Mouse (Mus musculus) neural tube, embryonic 11.5 days (tissue): Measurements from ENCODE around the gene Pcna. TPM values are rescaled to one million over a fixed set of nuclear protein-coding genes. Genes with fewer than 3 reads are reported as not detected.

Source experiments
- ATAC-seq: fragments of 200-750 bp; cut with Nextera tagmentation; 2 replicates; pipeline ENCODE4 v1.8.0; 2017; ENCODE audit warnings: moderate number of reproducible peaks, mild to moderate bottlenecking, moderate TSS enrichment, moderate library complexity; ENCODE audit not compliant: insufficient read depth, low FRiP score, low TSS enrichment
- DNase-seq: peaks from one replicate; pipeline ENCODE4 v3.0.0-alpha.2; 2015; ENCODE audit warnings: low spot score
- H3K27ac ChIP-seq: fragments of 300-500 bp; sonication (generic); 2 replicates; pipeline ENCODE4 v1.5.1; 2014; ENCODE audit warnings: low read depth, mild to moderate bottlenecking, low read length
- H3K27me3 ChIP-seq: fragments of 300-500 bp; sonication (generic); 2 replicates; pipeline ENCODE4 v1.6.1; 2014; ENCODE audit warnings: mild to moderate bottlenecking, low read length, mixed read lengths; ENCODE audit not compliant: control insufficient read depth, insufficient read depth
- H3K36me3 ChIP-seq: fragments of 300-500 bp; sonication (generic); 2 replicates; pipeline ENCODE4 v1.6.1; 2014; ENCODE audit warnings: mild to moderate bottlenecking, low read length, moderate library complexity, mixed read lengths; ENCODE audit not compliant: control insufficient read depth, insufficient read depth
- H3K4me1 ChIP-seq: fragments of 300-500 bp; sonication (generic); 2 replicates; pipeline ENCODE4 v1.6.1; 2014; ENCODE audit warnings: low read length, mixed read lengths; ENCODE audit not compliant: control insufficient read depth, insufficient read depth
- H3K4me2 ChIP-seq: fragments of 300-500 bp; sonication (generic); 2 replicates; pipeline ENCODE4 v1.6.1; 2014; ENCODE audit warnings: low read depth, mild to moderate bottlenecking, moderate library complexity
- H3K4me3 ChIP-seq: fragments of 300-500 bp; sonication (generic); 2 replicates; pipeline ENCODE4 v1.5.1; 2014; ENCODE audit warnings: low read depth, low read length
- H3K9ac ChIP-seq: fragments of 300-500 bp; sonication (generic); 2 replicates; pipeline ENCODE4 v1.6.1; 2014; ENCODE audit warnings: mild to moderate bottlenecking, low read length
- H3K9me3 ChIP-seq: fragments of 300-500 bp; sonication (generic); 2 replicates; pipeline ENCODE4 v1.6.1; 2016; ENCODE audit warnings: low read length; ENCODE audit not compliant: control insufficient read depth
- WGBS: fragments of 180-500 bp; shearing (Covaris S2); extraction: QIAGEN DNeasy Blood & Tissue Kit; methylation state at CpG from one replicate; pipeline ENCODE4 v1.1.7; 2014; 5-methylcytosine and 5-hydroxymethylcytosine counted together
- polyA plus RNA-seq: library from polyadenylated mRNA; unstranded; fragments of >200 nt; fragmentation: Nextera tagmentation; extraction: Ambion mirVana; gene quantifications from 2 replicates; pipeline ENCODE4 v1.2.1, GENCODE M21; 2014

Pcna gene
- polyA plus RNA-seq, 1 experiment from 2014 or later = 314 TPM

DNA sequence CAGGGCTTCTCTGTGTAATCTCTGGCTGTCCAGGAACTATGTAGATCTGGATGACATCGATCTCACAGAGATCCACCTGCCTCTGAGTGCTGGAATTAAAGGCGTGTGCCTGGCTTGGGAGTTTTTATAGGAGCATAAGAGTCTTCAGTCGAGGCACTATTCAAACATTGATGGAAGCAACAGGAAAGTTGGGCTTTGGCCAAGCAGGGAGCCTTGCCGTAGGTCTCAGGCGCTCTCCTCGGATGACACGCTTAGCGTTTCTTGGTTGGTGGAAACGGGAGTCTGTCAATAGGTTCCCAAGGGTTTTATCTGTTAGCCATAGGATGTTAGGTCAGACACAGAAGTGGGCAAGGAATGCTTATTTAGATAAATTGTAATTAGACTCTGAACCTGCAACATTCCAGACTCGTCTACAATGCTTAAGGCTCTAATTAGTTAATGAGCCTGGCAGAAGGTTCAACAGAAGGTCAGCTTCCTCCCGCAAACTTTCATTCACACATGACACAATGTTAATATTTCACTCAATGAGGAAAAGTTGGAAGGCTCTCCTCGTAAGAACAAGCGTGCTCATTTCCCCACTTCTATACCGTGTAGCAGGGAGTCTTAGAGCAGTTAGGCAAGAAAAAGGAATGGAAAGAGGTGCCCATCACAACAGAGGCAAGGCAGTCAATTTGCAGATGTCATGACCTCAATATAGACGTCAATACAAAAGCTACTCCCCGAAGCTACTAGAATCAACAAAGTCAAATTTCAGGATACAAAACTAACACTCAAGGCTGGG lies 18.9 kb downstream of the Pcna start:
- DNase-seq = no peak
- H3K4me1 ChIP-seq = no peaks in the 10 kb centered on the region
- no peak overlapping the region for H3K9ac ChIP-seq
- no peak overlapping the region for H3K27ac ChIP-seq
- no peak overlapping the region for H3K4me3 ChIP-seq
- H3K9me3 ChIP-seq = no peaks in the 10 kb centered on the region
- H3K4me2 ChIP-seq = no peak overlapping the region
- no peak for ATAC-seq
- H3K36me3 ChIP-seq = no peaks in the 10 kb centered on the region
- H3K27me3 ChIP-seq = no peaks in the 10 kb centered on the region
- 70% methylated on average over 16 of the region's 16 CpGs for WGBS

DNA sequence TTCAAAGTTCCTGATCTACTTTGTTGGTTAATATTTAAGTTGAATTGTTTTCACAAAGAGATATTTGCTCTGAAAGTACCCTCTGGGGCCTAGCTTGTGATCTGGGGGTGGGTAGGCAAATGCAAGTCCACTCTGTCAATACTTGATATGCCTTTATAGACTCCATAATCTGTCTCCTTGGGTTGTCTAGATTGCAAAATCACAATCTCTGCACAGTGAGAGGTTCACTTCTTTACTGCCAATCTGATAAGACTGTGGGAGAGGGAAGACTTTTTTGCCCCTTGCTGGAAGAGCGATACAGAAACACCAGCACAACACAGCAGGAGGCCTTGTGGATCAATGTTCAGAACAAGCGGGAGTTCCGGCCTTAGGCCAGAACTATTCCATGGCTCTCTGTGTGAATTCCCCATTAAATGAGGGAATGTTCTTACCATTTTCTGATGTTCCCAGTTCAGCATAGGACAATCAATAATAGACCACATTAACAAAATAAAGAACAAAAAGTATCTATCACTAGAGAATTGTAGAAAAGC lies 20.6 kb downstream of the Pcna start:
- ATAC-seq = no peak
- no peak for DNase-seq
- no peak overlapping the region for H3K27ac ChIP-seq
- H3K9me3 ChIP-seq = no peaks in the 10 kb centered on the region
- H3K4me2 ChIP-seq = no peak overlapping the region
- no peak overlapping the region for H3K9ac ChIP-seq
- no peaks in the 10 kb centered on the region for H3K27me3 ChIP-seq
- H3K36me3 ChIP-seq = no peaks in the 10 kb centered on the region
- 75% methylated on average over 3 of the region's 3 CpGs for WGBS
- no peak overlapping the region for H3K4me3 ChIP-seq
- H3K4me1 ChIP-seq = no peaks in the 10 kb centered on the region

DNA sequence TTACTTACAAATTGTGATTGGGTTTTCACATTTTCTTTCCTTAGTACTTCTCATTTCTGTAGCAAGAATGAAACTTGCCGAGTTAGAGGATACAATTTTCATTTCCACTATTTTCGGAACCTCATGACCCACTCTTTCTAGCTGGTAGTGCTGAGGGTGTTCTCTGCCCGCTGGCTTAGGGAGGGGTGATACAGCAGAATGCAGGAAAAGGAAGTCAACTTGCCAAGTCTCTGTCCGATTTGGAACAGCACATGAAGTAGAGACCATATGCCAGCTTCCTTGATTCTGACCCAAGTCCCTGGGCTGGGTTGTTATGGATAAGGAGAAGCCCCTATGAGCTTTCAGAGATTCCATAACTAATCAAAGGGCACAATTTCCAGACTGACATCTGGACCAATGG lies 28.8 kb downstream of the Pcna start:
- no peak overlapping the region for H3K9ac ChIP-seq
- H3K9me3 ChIP-seq = no peaks in the 10 kb centered on the region
- no peaks in the 10 kb centered on the region for H3K27me3 ChIP-seq
- WGBS = 91% methylated on average over 4 of the region's 4 CpGs
- no peaks in the 10 kb centered on the region for H3K36me3 ChIP-seq
- no peak overlapping the region for H3K27ac ChIP-seq
- no peak overlapping the region for H3K4me3 ChIP-seq
- no peaks in the 10 kb centered on the region for H3K4me1 ChIP-seq
- H3K4me2 ChIP-seq = no peak overlapping the region
- ATAC-seq (no peak), DNase-seq (no peak)

DNA sequence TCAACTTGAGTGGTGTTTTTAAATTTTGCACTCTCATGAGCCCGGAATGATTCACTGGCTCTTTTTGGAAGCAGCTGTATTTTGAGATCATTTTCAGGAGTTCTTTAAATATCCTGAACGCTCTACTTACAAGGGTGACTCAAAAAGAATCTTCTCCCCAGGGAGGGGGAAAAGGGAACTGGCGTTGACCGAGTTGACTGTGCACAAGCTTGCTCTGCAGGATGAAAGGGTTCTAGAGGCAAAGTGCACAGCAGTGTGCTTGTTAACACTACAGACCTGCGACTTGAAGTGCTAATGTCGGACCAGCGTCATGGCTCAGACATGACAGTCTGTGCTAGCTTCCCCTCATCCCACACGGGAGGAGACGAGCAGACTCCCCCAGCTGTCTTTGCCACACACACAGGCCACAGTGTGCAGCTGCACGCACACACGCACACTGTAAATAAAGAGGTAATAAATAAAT lies 31.5 kb downstream of the Pcna start:
- 78% methylated on average over 11 of the region's 11 CpGs for WGBS
- ATAC-seq = no peak

DNA sequence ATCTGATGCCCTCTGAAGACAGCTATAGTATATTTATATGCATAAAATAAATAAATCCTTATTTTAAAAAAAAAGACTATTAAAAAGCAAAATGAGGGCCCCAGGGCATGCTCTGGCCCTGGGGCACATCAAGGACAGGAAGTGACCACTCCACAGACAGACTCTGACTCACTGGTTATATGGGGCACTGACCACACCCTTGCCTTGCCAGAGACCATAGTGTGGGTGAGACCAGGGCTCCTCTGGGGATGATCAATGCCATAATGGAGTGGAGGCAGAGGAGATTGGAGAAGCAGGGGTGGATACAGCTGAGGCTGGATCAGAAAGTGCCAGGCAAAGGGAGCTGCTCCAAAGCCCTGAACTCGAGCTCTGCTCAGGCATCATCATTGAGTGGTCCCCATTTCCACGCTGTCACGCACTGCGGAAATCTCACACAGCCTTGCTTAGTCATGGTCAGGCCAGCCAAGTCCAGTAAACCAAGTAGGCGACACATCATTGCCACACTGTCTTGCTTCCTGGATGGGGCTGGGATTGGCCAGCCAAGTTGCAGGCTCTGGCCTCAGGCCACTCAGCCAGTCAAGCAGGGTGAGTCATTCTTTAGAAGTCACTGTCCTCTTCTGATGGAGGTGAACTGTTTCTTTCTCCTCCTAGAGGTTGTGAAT lies 41.0 kb downstream of the Pcna start:
- H3K4me1 ChIP-seq = no peaks in the 10 kb centered on the region
- no peaks in the 10 kb centered on the region for H3K27me3 ChIP-seq
- no peak overlapping the region for H3K4me2 ChIP-seq
- H3K36me3 ChIP-seq = no peaks in the 10 kb centered on the region
- no peak overlapping the region for H3K9ac ChIP-seq
- no peak overlapping the region for H3K4me3 ChIP-seq
- no peak for DNase-seq
- no peak overlapping the region for H3K27ac ChIP-seq
- 79% methylated on average over 5 of the region's 5 CpGs for WGBS
- no peaks in the 10 kb centered on the region for H3K9me3 ChIP-seq
- ATAC-seq = no peak

More for the DNA sequence above, 31.5 kb downstream of the Pcna start:
- DNase-seq = no peak
- Histone ChIP-seq H3K27me3 (no peaks in the 10 kb centered on the region), H3K9me3 (no peaks in the 10 kb centered on the region), H3K9ac (no peak overlapping the region), H3K4me1 (no peaks in the 10 kb centered on the region), H3K27ac (no peak overlapping the region), H3K4me2 (no peak overlapping the region), H3K4me3 (no peak overlapping the region), H3K36me3 (no peaks in the 10 kb centered on the region)

DNA sequence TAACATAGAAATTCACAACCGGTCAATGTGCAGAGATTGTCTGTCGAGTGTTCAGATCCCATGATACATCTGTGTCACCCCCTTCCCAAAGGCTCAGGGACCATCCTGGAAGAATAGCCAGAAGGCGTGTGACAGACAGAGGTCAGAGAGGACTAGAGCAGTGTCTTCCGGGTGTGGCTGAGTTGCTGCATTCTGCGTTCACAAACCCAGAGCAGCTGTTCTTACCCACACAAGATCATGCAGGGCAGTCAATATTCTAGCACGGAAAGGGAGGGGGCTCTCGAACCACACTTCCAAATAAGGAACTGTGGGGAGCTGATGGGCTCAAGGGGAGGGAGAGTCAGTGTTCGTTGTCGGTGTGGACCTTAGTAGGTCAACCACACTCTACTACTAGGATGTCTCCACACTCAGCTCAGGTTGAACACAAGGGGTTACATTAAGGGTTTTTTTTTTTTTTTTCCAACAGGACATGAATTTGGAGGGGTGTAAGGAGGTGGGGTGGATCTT lies 42.3 kb downstream of the Pcna start:
- ATAC-seq (no peak), DNase-seq (no peak)
- Histone ChIP-seq H3K36me3 (no peaks in the 10 kb centered on the region), H3K27ac (no peak overlapping the region), H3K4me2 (no peak overlapping the region), H3K4me1 (no peaks in the 10 kb centered on the region), H3K27me3 (no peaks in the 10 kb centered on the region), H3K9me3 (no peaks in the 10 kb centered on the region), H3K9ac (no peak overlapping the region), H3K4me3 (no peak overlapping the region)
- WGBS = 91% methylated on average over 9 of the region's 9 CpGs

DNA sequence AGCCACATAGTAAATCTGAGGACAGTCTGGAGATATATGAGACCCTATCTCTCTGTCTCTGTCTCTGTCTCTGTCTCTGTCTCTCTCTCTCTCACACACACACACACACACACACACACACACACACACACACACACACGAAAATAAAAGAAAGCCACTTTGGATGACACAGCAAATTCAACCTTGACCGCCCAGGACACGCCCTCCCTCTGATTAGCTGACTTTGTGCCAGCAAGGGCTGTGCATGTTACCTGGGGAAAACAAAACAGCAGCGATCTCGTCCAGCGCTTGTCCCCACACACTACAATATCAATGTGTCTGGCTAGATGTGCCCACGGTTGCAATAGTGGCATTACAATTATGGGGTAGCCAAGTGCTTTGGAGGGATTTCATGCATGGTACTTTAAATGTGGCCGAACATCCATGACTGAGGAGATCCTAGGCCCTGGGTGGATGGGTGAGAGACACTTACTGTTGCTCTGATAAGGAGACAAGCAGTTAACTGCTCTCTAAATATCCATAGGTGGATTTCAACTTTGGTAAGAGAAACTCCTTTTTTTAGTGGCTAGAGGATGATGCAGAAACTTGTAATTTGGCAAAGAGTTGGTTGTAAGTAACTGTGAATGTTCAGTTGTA lies 44.8 kb downstream of the Pcna start:
- WGBS = 90% methylated on average over 8 of the region's 8 CpGs
- no peaks in the 10 kb centered on the region for H3K9me3 ChIP-seq
- no peak overlapping the region for H3K9ac ChIP-seq

DNA sequence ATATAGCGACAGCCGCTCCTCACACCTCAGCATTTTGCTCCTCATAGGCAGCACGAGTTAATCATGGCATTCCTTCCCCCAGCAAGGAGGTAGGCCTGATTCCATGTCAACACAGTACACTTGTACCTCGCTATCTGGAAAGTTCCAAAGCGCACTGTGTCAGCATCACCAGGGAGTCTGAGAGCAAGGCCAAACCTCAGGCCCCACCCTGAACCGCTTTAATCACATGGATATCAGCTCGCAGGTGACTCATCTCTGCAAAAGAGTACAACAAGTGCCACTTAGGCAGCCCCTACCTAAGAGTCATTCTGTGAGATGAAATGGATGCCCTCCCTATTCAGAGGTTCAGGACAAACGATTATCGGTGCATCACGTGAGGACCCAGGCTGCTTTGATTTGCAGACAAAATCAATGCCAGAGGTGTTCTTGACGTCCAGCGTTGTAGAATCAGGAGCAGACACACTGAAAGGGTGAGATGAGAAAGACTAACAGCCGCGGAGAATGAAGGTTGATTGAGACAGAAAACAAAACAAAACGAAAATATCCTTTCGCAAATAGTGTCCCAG lies 46.7 kb downstream of the Pcna start:
- Histone ChIP-seq H3K27ac (no peak overlapping the region), H3K9ac (no peak overlapping the region), H3K36me3 (no peaks in the 10 kb centered on the region), H3K27me3 (no peaks in the 10 kb centered on the region), H3K9me3 (no peaks in the 10 kb centered on the region), H3K4me1 (no peaks in the 10 kb centered on the region), H3K4me2 (no peak overlapping the region), H3K4me3 (no peak overlapping the region)
- DNase-seq = no peak
- WGBS = 91% methylated on average over 16 of the region's 16 CpGs
- ATAC-seq = no peak

More for the DNA sequence above, 44.8 kb downstream of the Pcna start:
- Histone ChIP-seq H3K36me3 (no peaks in the 10 kb centered on the region), H3K27ac (no peak overlapping the region), H3K4me3 (no peak overlapping the region), H3K4me2 (no peak overlapping the region), H3K27me3 (no peaks in the 10 kb centered on the region), H3K4me1 (no peaks in the 10 kb centered on the region)
- DNase-seq (no peak), ATAC-seq (no peak)
